Mouse (Mus musculus): Measurements from ENCODE around the gene Abce1. TPM values are rescaled to one million over a fixed set of nuclear protein-coding genes. Genes with fewer than 3 reads are reported as not detected.

The Abce1 gene
- polyA plus RNA-seq (2014; fragmentation: Illumina TruSeq; extraction: RNeasy Lipid Tissue Mini Kit (QIAGEN cat#74804); ENCODE audit: low read depth, low replicate concordance) = 168 TPM

DNA sequence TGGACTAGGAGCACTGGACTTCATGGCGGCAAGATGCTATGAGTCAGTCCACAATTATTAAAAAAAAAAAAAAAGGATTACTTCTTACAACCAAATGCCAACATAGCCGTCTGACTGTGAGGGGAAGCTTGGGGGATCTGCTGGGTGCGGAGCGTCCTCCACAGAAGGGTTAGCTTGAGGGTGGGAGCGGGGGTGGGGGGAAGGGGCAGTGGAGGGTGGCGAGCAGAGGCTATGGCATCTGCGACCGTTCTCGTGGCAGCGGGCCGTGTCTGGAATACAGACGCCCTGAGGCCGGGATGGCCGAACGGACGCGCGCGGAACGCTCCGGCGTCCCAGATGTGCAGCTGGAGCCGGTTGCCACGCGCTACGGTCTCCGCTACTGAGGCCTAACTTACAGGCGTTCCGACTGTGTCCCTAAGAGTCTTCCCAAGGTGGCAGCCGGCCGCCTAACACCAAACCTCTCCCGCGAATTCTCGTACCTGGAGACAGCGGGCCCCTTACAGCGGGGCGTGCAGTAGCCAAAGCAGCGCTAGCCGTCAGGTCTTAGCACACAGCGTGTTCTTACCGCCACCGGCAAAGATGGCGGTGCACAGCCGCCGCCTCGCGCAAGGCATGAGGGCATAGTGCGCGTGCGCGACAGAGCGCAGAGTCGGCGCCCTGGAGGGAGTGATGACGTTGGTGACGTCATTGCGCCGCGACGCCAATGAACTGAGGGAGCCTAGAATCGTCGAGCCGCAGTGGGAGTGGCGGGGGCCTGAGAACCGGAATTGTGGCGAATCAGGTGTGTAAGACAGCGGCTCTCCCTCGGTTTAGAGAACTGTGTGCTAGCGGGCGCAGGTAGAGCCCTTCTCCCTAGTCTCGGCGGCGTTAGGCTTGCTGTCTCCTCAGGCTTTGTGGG is at the start of gene Abce1, which contains the start of gene Anapc10:
Gene Abce1, minus strand, starts transcription at position 677 of the 898 bp plus-strand sequence.
Gene Anapc10, plus strand, starts transcription at position 757 of the 898 bp plus-strand sequence.

DNA sequence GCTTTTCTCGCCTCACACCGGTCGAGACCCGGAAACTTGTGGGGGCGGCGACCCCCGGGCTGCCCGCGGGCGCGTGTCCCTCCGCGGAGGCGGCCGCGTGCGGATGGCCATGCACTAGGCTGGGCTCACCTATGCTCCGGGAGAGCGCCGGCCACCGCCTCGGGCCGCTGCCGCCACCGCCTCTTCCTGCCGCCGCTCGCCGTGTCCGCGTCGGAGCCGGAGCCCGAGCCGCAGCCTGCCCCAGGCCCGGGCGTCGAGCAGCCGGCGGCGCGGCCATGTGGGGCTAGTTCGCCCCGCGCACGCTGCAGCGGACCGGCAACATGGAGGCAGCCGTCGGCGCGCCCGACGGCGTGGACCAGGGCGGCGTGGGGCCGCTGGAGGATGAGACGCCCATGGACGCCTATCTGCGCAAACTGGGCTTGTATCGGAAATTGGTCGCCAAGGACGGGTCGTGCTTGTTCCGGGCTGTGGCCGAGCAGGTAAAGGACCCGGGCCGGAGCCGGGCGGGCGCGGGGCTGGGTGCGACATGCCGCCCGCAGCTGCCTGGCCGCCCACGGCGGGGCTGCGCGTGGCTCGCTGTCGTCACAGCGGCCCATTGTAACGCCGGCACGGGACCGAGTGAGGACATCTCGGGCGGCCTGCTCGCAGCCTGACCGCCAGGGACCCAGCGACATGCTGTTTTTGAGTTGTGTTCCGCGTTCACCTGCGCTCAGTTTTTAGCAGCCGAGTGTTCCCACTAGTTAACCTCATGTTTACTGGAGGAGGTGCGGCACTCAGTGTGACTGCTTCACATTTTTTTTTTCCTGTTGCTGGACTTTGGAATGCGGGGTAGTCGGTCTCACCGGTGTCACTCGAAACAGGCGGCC is 71.7 kb downstream of the Abce1 start, which contains the start of gene Otud4:
Gene Otud4, plus strand, starts transcription at position 33 of the 866 bp plus-strand sequence.

Other genes with a start within 250 kb of the Abce1 start
- gene Otud4, start 72.1 kb downstream of the Abce1 start, polyA plus RNA-seq (2014; fragmentation: Illumina TruSeq; extraction: RNeasy Lipid Tissue Mini Kit (QIAGEN cat#74804); ENCODE audit: low read depth, low replicate concordance) = 201 TPM
- gene Anapc10, start 80 bp upstream of the Abce1 start, polyA plus RNA-seq (2014; fragmentation: Illumina TruSeq; extraction: RNeasy Lipid Tissue Mini Kit (QIAGEN cat#74804); ENCODE audit: low read depth, low replicate concordance) = 96.9 TPM